21 mouse cellular contexts compared by ENCODE assay signal in genomic region chr13:119395517-119396080, GRCm38 (mm10).
"Had no signal": no experiment of that assay in that cellular context is flagged by ENCODE, and none has a peak within 500 bp of the region (broad histone marks: within the 10 kb centered on the region; RNA-seq: fewer than 3 reads in every experiment).

No protein-coding gene starts in this region.

- DNase-seq: kidney, adult 18-20 months; kidney, adult 9 months; kidney, postnatal 14 days; layer of hippocampus, adult 9-11 months; liver; right cerebral cortex, adult 18-20 months; right cerebral cortex, postnatal 14 days; right cerebral cortex, postnatal 4 days; thymus, postnatal 14 days; thymus, postnatal 4 days had no signal

- H3K9ac ChIP-seq: limb, embryonic 13.5 days; liver, embryonic 12.5 days; liver, embryonic 15.5 days; midbrain, embryonic 12.5 days; midbrain, embryonic 15.5 days; neural tube, embryonic 12.5 days; neural tube, embryonic 15.5 days had no signal

- H3K27ac ChIP-seq: layer of hippocampus, adult 2 months; limb, embryonic 10.5 days; limb, embryonic 13.5 days; liver, embryonic 12.5 days; liver, embryonic 15.5 days; macrophage; midbrain, embryonic 12.5 days; midbrain, embryonic 15.5 days; neural tube, embryonic 12.5 days; neural tube, embryonic 15.5 days had no signal

- H3K9me3 ChIP-seq: limb, embryonic 10.5 days; limb, embryonic 13.5 days; liver, embryonic 12.5 days; liver, embryonic 15.5 days; midbrain, embryonic 12.5 days; midbrain, embryonic 15.5 days; neural tube, embryonic 12.5 days; neural tube, embryonic 15.5 days had no signal

- H3K4me3 ChIP-seq: layer of hippocampus, adult 2 months; limb, embryonic 10.5 days; limb, embryonic 13.5 days; liver, embryonic 12.5 days; liver, embryonic 15.5 days; midbrain, embryonic 12.5 days; midbrain, embryonic 15.5 days; neural tube, embryonic 12.5 days; neural tube, embryonic 15.5 days had no signal

- H3K27me3 ChIP-seq: limb, embryonic 13.5 days; liver, embryonic 12.5 days; liver, embryonic 15.5 days; midbrain, embryonic 12.5 days; midbrain, embryonic 15.5 days; neural tube, embryonic 12.5 days; neural tube, embryonic 15.5 days had no signal

- H3K4me1 ChIP-seq: limb, embryonic 10.5 days; limb, embryonic 13.5 days; liver, embryonic 12.5 days; liver, embryonic 15.5 days; midbrain, embryonic 12.5 days; midbrain, embryonic 15.5 days; neural tube, embryonic 12.5 days; neural tube, embryonic 15.5 days had no signal

- ATAC-seq: inflammation-experienced regulatory T-cells, adult 6 months; liver, embryonic 12.5 days; midbrain, embryonic 15.5 days had no signal

- H3K4me2 ChIP-seq: limb, embryonic 13.5 days; liver, embryonic 12.5 days; liver, embryonic 15.5 days; midbrain, embryonic 12.5 days; midbrain, embryonic 15.5 days; neural tube, embryonic 12.5 days; neural tube, embryonic 15.5 days had no signal
